Mouse (Mus musculus): ENCODE results near the gene Lrch4.
"Not testable (repeated sequence)": the region's sequence is repeated elsewhere in the genome, so short reads cannot be mapped to it uniquely, and the experiment has no call there.

The Lrch4 gene

GRCm38 (mm10) chr5:137613550-137613949 lies 15.4 kb upstream of the Lrch4 start, which contains the start of gene Pcolce:
Gene Pcolce, minus strand, starts transcription at chr5:137613784.
- peak; percentile 56 for DNase-seq

DNA sequence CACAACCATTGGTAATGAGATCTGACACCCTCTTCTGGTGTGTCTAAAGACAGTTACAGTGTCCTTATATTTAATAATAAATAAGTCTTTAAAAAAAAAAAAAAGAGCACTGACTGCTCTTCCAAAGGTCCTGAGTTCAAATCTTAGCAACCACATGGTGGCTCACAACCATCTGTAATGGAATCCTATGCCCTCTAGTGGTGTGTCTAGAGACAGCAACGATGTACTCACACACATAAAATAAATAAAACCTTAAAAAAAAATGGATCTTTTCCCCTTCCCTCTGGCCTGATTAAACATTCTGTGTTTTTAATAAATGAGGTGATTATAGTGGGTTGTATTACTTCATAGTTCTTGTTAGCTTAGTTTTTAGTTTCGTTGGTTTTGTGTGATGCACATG lies 14.0 kb upstream of the Lrch4 start:
- not testable (repeated sequence) for DNase-seq

- DNase-seq, result no peak
Measured at GRCm38 (mm10) chr5:137615347-137615746, 13.6 kb upstream of the Lrch4 start.

GRCm38 (mm10) chr5:137623937-137624530 lies 4.9 kb upstream of the Lrch4 start:
- DNase-seq, result no peak

- DNase-seq, result peak; percentile 67
Measured at GRCm38 (mm10) chr5:137627991-137628390, 930 bp upstream of the Lrch4 start.

GRCm38 (mm10) chr5:137629306-137629721 lies 393 bp downstream of the Lrch4 start:
- peak; percentile 80 for DNase-seq

GRCm38 (mm10) chr5:137629906-137630545 lies 1.1 kb downstream of the Lrch4 start:
- DNase-seq, result peak; percentile 75

- DNase-seq, result peak; percentile 76
Measured at GRCm38 (mm10) chr5:137630602-137631001, 1.7 kb downstream of the Lrch4 start.

GRCm38 (mm10) chr5:137631171-137631570 lies 2.2 kb downstream of the Lrch4 start:
- DNase-seq, result peak; percentile 76

DNA sequence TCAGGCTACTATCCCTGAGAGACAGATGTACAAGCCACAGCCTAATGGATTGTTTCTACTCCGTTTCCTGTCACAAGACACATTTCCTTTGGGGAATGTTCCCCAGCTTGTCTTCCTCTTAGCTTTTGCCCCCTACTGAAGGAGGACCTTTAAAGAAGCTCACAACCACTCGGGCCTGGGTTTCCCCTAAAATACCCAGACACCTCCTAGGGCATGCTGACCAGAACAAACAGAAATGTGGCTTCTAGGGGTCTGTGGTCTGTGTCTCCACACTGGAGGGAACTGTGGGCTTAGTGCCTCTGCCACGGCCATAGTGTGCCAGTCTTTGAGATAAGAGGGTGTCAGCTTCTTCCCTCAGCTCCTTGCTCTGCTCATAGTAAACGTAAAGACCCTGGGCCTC lies 2.7 kb downstream of the Lrch4 start:
- no peak for DNase-seq

- DNase-seq, result peak; percentile 83
Measured at GRCm38 (mm10) chr5:137633397-137634084, 4.6 kb downstream of the Lrch4 start.

DNA sequence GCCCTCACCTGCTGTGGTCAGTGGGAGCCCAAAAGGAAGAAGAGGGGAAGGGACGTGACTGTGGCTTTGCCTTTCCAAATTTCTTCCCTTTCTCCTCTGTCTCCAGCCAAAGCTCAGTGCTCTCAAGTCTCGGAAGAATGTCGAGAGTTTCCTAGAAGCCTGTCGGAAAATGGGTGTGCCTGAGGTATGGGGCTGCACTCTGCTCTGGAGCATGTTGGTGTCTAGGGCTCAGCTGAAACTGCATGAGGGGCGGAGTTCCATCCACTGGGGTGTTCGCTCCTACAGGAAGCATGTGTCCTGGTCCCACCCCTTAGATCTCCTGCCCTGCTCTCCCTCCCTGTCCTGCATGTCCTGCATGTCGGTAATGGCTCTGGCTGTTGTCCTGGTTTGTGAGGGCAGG lies 10.6 kb downstream of the Lrch4 start:
- DNase-seq, result peak; percentile 58

- peak; percentile 46 for DNase-seq
Measured at GRCm38 (mm10) chr5:137641054-137641453, 12.1 kb downstream of the Lrch4 start, which contains the start of gene Sap25. Gene Sap25, plus strand, starts transcription at chr5:137641334.

DNA sequence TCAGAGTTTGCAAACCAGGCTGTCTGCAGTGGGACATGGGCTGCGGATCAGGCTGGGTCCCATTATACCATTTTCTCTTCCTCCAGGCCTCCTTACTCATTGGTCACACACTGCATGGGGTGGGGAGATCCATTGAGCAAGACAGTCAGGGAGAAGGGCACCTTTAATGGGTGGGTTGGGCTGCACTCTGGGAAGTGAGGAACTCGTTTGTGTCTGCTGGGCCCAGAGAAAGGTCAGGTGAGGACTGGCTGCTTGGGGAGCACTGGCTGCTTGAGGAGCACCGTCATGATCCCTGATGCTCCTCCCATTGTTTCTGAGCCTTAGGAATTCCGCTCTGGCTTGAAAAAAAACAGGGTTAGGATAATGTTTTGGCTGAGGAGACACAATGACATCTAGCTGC lies 14.0 kb downstream of the Lrch4 start:
- no peak for DNase-seq

DNA sequence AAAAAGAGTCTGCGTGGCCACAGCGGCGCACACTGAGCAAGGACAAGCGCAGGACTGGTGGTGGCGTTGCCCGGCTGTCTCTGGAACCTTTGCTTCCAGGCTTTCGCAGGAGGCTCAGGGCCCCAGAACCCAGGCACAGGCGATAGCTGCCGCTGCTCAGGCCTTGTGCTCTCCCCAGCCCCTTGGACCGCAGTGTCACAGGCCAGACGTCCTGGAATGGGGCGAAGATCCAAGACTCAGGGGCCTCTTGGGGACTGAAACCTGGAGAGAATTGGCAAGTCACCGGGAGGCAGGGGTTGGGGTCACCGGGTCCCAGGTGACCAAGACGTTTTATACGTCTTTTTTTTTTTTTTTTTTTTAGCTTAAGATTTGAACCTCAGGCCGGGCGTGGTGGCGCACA lies 15.6 kb downstream of the Lrch4 start:
- DNase-seq, result no peak

GRCm38 (mm10) chr5:137645091-137645651 lies 16.2 kb downstream of the Lrch4 start:
- peak; percentile 45 for DNase-seq

DNA sequence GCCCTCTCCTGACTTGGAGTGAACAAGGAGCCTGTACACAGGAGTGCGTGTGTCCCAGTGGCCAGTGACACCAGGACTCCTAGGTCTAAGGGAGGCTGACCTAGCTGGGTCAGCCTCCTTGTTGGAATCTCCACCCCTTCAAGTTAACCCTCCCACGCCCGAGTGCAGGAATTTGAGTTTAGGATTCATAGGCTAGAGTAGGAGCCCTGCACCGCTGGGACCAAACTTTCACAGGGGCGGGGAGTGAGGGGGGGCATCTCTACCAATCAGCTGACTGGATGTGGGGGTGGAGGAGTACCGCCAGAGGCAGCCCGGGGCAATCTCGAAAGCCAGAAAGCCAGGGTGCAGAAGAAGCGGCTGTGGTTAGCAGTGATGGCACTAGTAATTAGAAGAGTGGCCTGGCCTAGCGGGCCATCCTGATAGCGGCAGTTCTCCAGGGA lies 16.8 kb downstream of the Lrch4 start, which contains the start of gene Irs3:
Gene Irs3, minus strand, starts transcription at position 63 of the 440 bp plus-strand sequence.
- peak; percentile 61 for DNase-seq

DNA sequence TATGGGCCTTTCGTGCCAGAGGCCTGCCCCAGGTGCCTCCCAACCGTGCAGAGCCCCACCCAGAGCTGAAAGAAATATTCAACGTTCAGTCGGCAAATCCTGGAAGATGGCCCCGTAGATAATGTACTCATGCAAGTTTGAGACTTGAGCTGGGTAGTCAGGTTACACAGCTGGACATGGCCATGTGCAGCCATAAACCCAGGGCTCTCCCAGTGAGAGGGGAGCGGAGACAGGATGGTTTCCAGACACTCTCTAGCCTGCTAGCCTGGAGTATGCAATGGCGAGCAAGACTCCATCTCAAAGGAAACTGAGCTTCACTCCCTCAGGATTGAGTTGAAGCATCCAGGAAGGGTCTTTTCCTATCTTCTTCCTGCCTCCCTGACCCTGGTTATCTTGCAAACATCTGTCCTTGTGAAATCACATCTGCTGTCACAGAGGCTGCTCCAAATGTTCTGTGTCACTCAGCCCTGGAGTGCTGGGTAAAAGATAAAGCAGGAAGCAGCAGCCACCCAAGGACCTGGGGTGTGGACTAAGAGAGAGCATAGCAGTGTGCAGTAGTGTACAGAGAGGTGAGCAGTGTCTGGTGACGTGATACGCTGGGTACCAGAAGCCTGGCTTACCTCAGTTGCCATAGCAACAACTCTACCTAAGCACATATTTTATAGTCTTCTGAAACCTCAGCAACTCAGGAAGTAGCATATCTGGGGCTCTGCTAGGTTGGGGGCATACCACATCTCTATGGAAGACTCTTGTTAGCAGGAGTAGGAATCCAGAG lies 19.1 kb downstream of the Lrch4 start:
- DNase-seq, result no peak

GRCm38 (mm10) chr5:137649251-137649650 lies 20.3 kb downstream of the Lrch4 start:
- no peak for DNase-seq

DNA sequence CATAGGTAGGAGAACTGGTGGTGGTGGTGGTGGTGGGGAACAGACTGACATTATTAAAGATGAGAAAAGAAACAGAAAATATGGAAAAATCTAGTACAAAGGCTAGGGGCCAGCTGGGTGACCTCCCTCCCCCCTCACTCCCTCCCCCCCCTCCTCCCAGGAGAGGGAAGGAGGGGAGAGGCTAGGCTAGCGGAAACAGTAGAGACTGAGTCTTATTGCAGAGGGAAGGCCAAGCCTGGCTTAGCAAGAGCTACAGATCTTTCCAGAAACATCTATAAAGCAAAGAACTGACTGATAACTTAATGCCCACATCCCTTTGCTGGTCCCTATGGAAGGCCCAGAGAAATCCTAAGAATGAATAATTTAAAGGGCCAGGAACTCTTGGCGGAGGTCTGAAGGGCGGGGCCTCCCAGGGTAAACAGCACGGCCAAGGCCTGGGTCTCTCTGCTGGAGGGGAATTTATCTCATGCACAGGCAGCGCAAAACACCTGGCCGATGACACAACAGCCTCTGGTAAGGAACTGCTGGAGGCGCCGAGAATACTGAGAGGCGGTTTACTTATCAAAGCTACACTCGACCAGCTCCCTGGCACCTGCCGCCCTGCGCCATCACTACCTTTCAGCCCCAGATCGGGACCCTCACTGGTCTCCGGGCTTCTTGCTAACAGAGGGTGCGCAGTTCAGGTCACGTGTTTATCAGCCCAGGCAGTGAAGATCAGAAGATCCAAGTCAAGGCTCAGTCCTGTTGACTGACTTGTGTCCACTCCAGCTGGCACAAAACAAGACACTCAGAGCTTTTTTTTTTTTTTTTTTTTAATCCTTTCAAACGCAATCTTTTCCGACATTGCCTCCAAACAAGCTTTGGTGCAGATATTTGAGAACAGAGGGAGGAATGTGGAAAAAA lies 21.0 kb downstream of the Lrch4 start:
- peak; percentile 34 for DNase-seq

DNA sequence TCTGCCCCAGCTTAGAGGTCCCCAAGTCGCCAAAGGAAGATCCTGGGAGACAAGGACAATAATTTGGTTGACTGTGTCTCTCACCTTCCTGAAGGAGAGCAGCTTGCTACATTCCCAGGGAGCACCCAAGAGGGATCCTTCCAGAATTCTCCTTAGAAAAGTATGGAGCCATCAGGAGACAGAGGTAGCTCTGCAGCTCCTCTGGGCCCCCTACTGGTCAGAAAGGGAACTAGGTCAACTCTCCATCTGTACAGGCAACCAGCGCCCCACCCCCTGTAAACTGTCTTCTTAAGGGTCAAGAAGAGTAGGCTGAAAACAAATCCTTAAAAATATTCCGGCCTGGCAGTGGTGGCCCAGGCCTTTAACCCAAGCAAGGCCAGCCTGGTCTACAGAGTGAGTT lies 23.6 kb downstream of the Lrch4 start:
- peak; percentile 89 for DNase-seq

DNA sequence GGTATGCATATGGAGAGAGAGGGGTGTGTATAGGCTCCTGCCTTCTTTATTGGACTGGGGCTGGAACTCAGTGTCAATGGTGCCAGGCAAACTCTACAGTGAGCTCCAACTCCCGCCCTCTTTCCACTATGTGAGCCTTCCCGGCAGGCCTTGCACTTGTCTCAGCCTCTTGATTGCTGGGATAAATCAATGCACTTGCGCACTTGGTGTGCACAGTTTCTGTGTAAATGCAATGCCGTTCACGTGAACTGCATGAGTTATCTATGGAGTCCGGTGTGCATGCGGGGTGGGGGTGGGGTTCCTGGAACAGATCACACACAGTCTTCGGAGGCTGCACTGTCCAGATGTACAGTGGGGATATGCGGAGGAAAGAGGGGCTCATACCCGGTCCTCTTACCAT lies 24.4 kb downstream of the Lrch4 start:
- no peak for DNase-seq

Data from lung, postnatal 36 days (tissue).